Mouse (Mus musculus) thymus, adult 18-20 months (tissue): ENCODE measurements around the gene Hist1h4b.

Experiments used
- DNase-seq, 2 experiments: peaks; one replicate each; pipeline ENCODE4 v3.0.0; 2022; ENCODE audit warnings: mixed read lengths in 2 of 2

Gene Hist1h4b

GRCm38 (mm10) chr13:23740910-23741309 lies 15.9 kb upstream of the Hist1h4b start:
- DNase-seq: no peak

- no peak for DNase-seq
These were observed 14.8 kb upstream of the Hist1h4b start for GRCm38 (mm10) chr13:23742007-23742406.

- DNase-seq: no peak
These were observed 13.6 kb upstream of the Hist1h4b start for GRCm38 (mm10) chr13:23743215-23743614.

GRCm38 (mm10) chr13:23743963-23744362 lies 12.8 kb upstream of the Hist1h4b start:
- no peak for DNase-seq

GRCm38 (mm10) chr13:23744421-23745380 lies 12.1 kb upstream of the Hist1h4b start:
- peak in 1 of 2 experiments; percentile 37 for DNase-seq

- DNase-seq: peak; percentile 56 to 78
These were observed 11.2 kb upstream of the Hist1h4b start, which contains the start of gene Hist1h3c for GRCm38 (mm10) chr13:23745381-23746161. Hist1h3c (minus strand) TSS chr13:23745602.

- peak; percentile 52 to 68 for DNase-seq
These were observed 10.4 kb upstream of the Hist1h4b start, which contains the start of gene Hist1h2bb for GRCm38 (mm10) chr13:23746201-23747080. Hist1h2bb (plus strand) TSS chr13:23746734.

- DNase-seq: no peak
These were observed 9.5 kb upstream of the Hist1h4b start for GRCm38 (mm10) chr13:23747081-23747891.

- DNase-seq: no peak
These were observed 8.9 kb upstream of the Hist1h4b start for GRCm38 (mm10) chr13:23747892-23748288.

- DNase-seq: no peak
These were observed 7.2 kb upstream of the Hist1h4b start for GRCm38 (mm10) chr13:23749563-23750121.

GRCm38 (mm10) chr13:23750839-23751477 lies 5.9 kb upstream of the Hist1h4b start, which contains the start of gene Hist1h2ab:
Hist1h2ab (plus strand) TSS chr13:23751126.
- DNase-seq: peak; percentile 44 to 58

GRCm38 (mm10) chr13:23751478-23751956 lies 5.3 kb upstream of the Hist1h4b start:
- DNase-seq: no peak

GRCm38 (mm10) chr13:23752067-23752741 lies 4.6 kb upstream of the Hist1h4b start, which contains the start of gene Hist1h3b:
Hist1h3b (plus strand) TSS chr13:23752267.
- DNase-seq: peak; percentile 65 to 85

- DNase-seq: peak in 1 of 2 experiments; percentile 23
These were observed 4.1 kb upstream of the Hist1h4b start for GRCm38 (mm10) chr13:23752742-23753172.

- no peak for DNase-seq
These were observed 3.3 kb upstream of the Hist1h4b start for GRCm38 (mm10) chr13:23753314-23754078.

GRCm38 (mm10) chr13:23755000-23755399 lies 1.8 kb upstream of the Hist1h4b start:
- no peak for DNase-seq

GRCm38 (mm10) chr13:23757211-23757773 lies 479 bp downstream of the Hist1h4b start:
- no peak for DNase-seq

GRCm38 (mm10) chr13:23757921-23758320 lies 1.1 kb downstream of the Hist1h4b start:
- no peak for DNase-seq
